Comparison of ENCODE assay signal across 8 mouse cellular contexts in genomic region chr10:9899816-9900215, GRCm38 (mm10). TPM values are rescaled to one million over a fixed set of nuclear protein-coding genes. Genes with fewer than 3 reads are reported as not detected.
DNase-seq lines count a peak whose midpoint lies in the region; ATAC-seq lines count a peak whose summit lies in the region.

No protein-coding gene starts in this region.

- 0 out of 2 replicates have a peak overlapping the region, but pooled peaks have one; percentile 95 for H3K9ac ChIP-seq in kidney, embryonic 15.5 days
- H3K9ac ChIP-seq in hindbrain, embryonic 16.5 days (ENCODE audit: low read depth, low read length): peak overlapping the region; percentile 99

- ATAC-seq in kidney, embryonic 15.5 days (replicated peaks; ENCODE audit: low FRiP score): no peak
- no peak for ATAC-seq in hindbrain, embryonic 16.5 days

- no peaks in the 10 kb centered on the region for H3K9me3 ChIP-seq in kidney, embryonic 15.5 days (replicated peaks)
- H3K9me3 ChIP-seq in hindbrain, embryonic 16.5 days (ENCODE audit: control insufficient read depth, low read length): no peaks in the 10 kb centered on the region

- no peaks in the 10 kb centered on the region for H3K27me3 ChIP-seq in kidney, embryonic 15.5 days
- H3K27me3 ChIP-seq in hindbrain, embryonic 16.5 days (replicated peaks; ENCODE audit: control insufficient read depth, insufficient read depth, low read length): no peaks in the 10 kb centered on the region

- WGBS in kidney, embryonic 15.5 days: 4% methylated on average over 15 of the region's 15 CpGs
- 2% methylated on average over 15 of the region's 15 CpGs for WGBS in hindbrain, embryonic 16.5 days

- peak overlapping the region; percentile 90 for H3K4me3 ChIP-seq in kidney, embryonic 15.5 days (replicated peaks)
- H3K4me3 ChIP-seq in hindbrain, embryonic 16.5 days (ENCODE audit: low read length): peak overlapping the region; percentile 94

- no peak overlapping the region for H3K27ac ChIP-seq in kidney, embryonic 15.5 days
- H3K27ac ChIP-seq in hindbrain, embryonic 16.5 days (ENCODE audit: low read depth, low read length): no peak overlapping the region; the same call in 1 of the 2 replicates

- no peaks in the 10 kb centered on the region for H3K36me3 ChIP-seq in kidney, embryonic 15.5 days
- no peaks in the 10 kb centered on the region for H3K36me3 ChIP-seq in hindbrain, embryonic 16.5 days (ENCODE audit: control insufficient read depth, insufficient read depth, low read length)

- no peak for DNase-seq in kidney, adult 8-10 months
- DNase-seq in MEL-GATA-1-ER (ENCODE audit: extremely low read depth, low read depth): peak; percentile 53
- DNase-seq in embryo, embryonic 11 days: peak; percentile 58
- DNase-seq in lung, postnatal 36 days: peak; percentile 37
- peak; percentile 9 for DNase-seq in thymus, postnatal 25 days
- no peak for DNase-seq in urinary bladder, postnatal 4 days (ENCODE audit: low spot score in 2 of 2)

- peaks cover 18% of the 10 kb centered on the region for H3K4me1 ChIP-seq in kidney, embryonic 15.5 days
- H3K4me1 ChIP-seq in hindbrain, embryonic 16.5 days (ENCODE audit: control insufficient read depth, insufficient read depth, low read depth, low read length): peaks cover 14% of the 10 kb centered on the region

- H3K4me2 ChIP-seq in kidney, embryonic 15.5 days: peak overlapping the region; percentile 98
- peak overlapping the region; percentile 96 for H3K4me2 ChIP-seq in hindbrain, embryonic 16.5 days (ENCODE audit: low read length)

RNA-seq across cellular contexts. Expression of gene Stxbp5, which starts 1.1 kb away (rescaled TPM):
- 3.6 and 5.3 TPM in 2 replicates for polyA plus RNA-seq in kidney, embryonic 15.5 days (2015; fragmentation: Nextera tagmentation; extraction: Ambion mirVana)
- 7.3 and 7.9 TPM in 2 replicates for polyA plus RNA-seq in hindbrain, embryonic 16.5 days (2015; fragmentation: Nextera tagmentation; extraction: Ambion mirVana)

Comparison
In these comparisons a context has a peak if more than half of its experiments do, and no peak if none do; other contexts are left out.
1. DNase-seq: peak in MEL-GATA-1-ER (single experiment), embryo, embryonic 11 days (single experiment), lung, postnatal 36 days (single experiment) and thymus, postnatal 25 days (single experiment); none in kidney, adult 8-10 months (0 of 2) and urinary bladder, postnatal 4 days (0 of 2).